Mouse (Mus musculus): ENCODE data around the gene Rreb1.

GRCm38 (mm10) chr13:37826994-37827262 is 48.7 kb downstream of the Rreb1 start:
- no peak for TF ChIP-seq CTCF (conservative IDR thresholded peaks at IDR 0.05; ENCODE audit: low read length)
- no peak for TF ChIP-seq POU5F1 (IDR thresholded peaks at IDR 0.05; ENCODE audit: borderline replicate concordance, low read length)
- TF ChIP-seq NANOG (IDR thresholded peaks at IDR 0.05; ENCODE audit: borderline replicate concordance, low read length): no peak

All from E14TG2a.4 (cell line).